ENCODE assay signal across 8 mouse cellular contexts in genomic region chr10:128455280-128455679, GRCm38 (mm10). TPM values are rescaled to one million over a fixed set of nuclear protein-coding genes. Genes with fewer than 3 reads are reported as not detected.
DNase-seq lines count a peak whose midpoint lies in the region; ATAC-seq lines count a peak whose summit lies in the region.

No protein-coding gene starts in this region.

- H3K9ac ChIP-seq in hindbrain, embryonic 16.5 days (ENCODE audit: low read depth, low read length) = no peak overlapping the region

- H3K4me2 ChIP-seq in hindbrain, embryonic 16.5 days (ENCODE audit: low read length) = peak overlapping the region; percentile 30

- H3K27ac ChIP-seq in hindbrain, embryonic 16.5 days (ENCODE audit: low read depth, low read length) = no peak overlapping the region

- peak; percentile 70 for DNase-seq in cerebellum, adult 11 months
- DNase-seq in cerebellum, postnatal 14 days = peak; percentile 87 to 91
- DNase-seq in gastrocnemius, adult 18-20 months (ENCODE audit: low spot score) = peak; percentile 84
- peak; percentile 75 to 83 for DNase-seq in left cerebral cortex, postnatal 14 days (ENCODE audit: low spot score in 2 of 2)
- peak; percentile 77 to 84 for DNase-seq in right cerebral cortex, postnatal 10 days (ENCODE audit: low spot score in 2 of 2)

- H3K9me3 ChIP-seq in hindbrain, embryonic 16.5 days (ENCODE audit: control insufficient read depth, low read length) = no peaks in the 10 kb centered on the region

- no peak overlapping the region for H3K4me3 ChIP-seq in hindbrain, embryonic 16.5 days (ENCODE audit: low read length)

- WGBS in hindbrain, embryonic 16.5 days = 5% methylated on average over 6 of the region's 6 CpGs

- H3K4me1 ChIP-seq in hindbrain, embryonic 16.5 days (ENCODE audit: control insufficient read depth, insufficient read depth, low read depth, low read length) = no peaks in the 10 kb centered on the region; the same call in 1 of the 2 replicates

- H3K36me3 ChIP-seq in hindbrain, embryonic 16.5 days (ENCODE audit: control insufficient read depth, insufficient read depth, low read length) = no peaks in the 10 kb centered on the region

- ATAC-seq in cerebellum, adult (ENCODE audit: insufficient number of reproducible peaks, low FRiP score, low TSS enrichment) = no peak
- ATAC-seq in hindbrain, embryonic 16.5 days = no peak
- ATAC-seq in megakaryocyte-erythroid progenitor cell, adult 5-6 weeks (replicated peaks; ENCODE audit: low FRiP score, low TSS enrichment, poor library complexity, severe bottlenecking) = peak; percentile 18; the same call in 1 of the 2 replicates

- intact Hi-C loops in left cerebral cortex, postnatal 14 days (cut with DNase I) = loop anchor here (5.0 to 10.0 kb wide), 2 partner anchors 88 to 120 kb away; partner anchors contain the start of genes Coq10a and Cs

- H3K27me3 ChIP-seq in hindbrain, embryonic 16.5 days (replicated peaks; ENCODE audit: control insufficient read depth, insufficient read depth, low read length) = no peaks in the 10 kb centered on the region

RNA-seq across cellular contexts. Expression of gene Smarcc2, which starts 3.8 kb away (rescaled TPM):
- total RNA-seq in gastrocnemius, adult 18-20 months (2021) = 10 to 100 TPM; 44.1 to 49.5 TPM
- polyA plus RNA-seq in hindbrain, embryonic 16.5 days (2015; fragmentation: Nextera tagmentation; extraction: Ambion mirVana) = 136 and 168 TPM in 2 replicates
- 100 to 1,000 TPM; 199 to 211 TPM for total RNA-seq in left cerebral cortex, postnatal 14 days (2021)
- total RNA-seq in megakaryocyte-erythroid progenitor cell, adult 5-6 weeks (2014; fragmentation: Nextera tagmentation) = 98.5 and 119 TPM in 2 replicates
- 62.9 and 73.3 TPM in 2 replicates for total RNA-seq in megakaryocyte-erythroid progenitor cell, adult 5-6 weeks (2017)

RNA-seq across cellular contexts. Expression of gene Myl6, which starts 38.7 kb away (rescaled TPM):
- 100 to 1,000 TPM; 150 to 187 TPM for total RNA-seq in gastrocnemius, adult 18-20 months (2021)
- polyA plus RNA-seq in hindbrain, embryonic 16.5 days (2015; fragmentation: Nextera tagmentation; extraction: Ambion mirVana) = 946 and 1,028 TPM in 2 replicates
- 100 to 1,000 TPM; 606 to 662 TPM for total RNA-seq in left cerebral cortex, postnatal 14 days (2021)
- total RNA-seq in megakaryocyte-erythroid progenitor cell, adult 5-6 weeks (2014; fragmentation: Nextera tagmentation) = 655 and 828 TPM in 2 replicates
- 663 and 819 TPM in 2 replicates for total RNA-seq in megakaryocyte-erythroid progenitor cell, adult 5-6 weeks (2017)

RNA-seq across cellular contexts. Expression of gene Myl6b, which starts 43.2 kb away (rescaled TPM):
- 10 to 100 TPM in 1 of 2 experiments, 1 to 10 TPM in 1; 9.0 to 28.2 TPM for total RNA-seq in gastrocnemius, adult 18-20 months (2021)
- polyA plus RNA-seq in hindbrain, embryonic 16.5 days (2015; fragmentation: Nextera tagmentation; extraction: Ambion mirVana) = 6.7 and 7.1 TPM in 2 replicates
- 10 to 100 TPM; 19.1 to 21.7 TPM for total RNA-seq in left cerebral cortex, postnatal 14 days (2021)
- 3.7 and 6.3 TPM in 2 replicates for total RNA-seq in megakaryocyte-erythroid progenitor cell, adult 5-6 weeks (2014; fragmentation: Nextera tagmentation)
- total RNA-seq in megakaryocyte-erythroid progenitor cell, adult 5-6 weeks (2017) = 0.56 TPM in 1 of 2 replicates, not detected in the other

RNA-seq across cellular contexts. Expression of gene Rnf41, which starts 43.8 kb away (rescaled TPM):
- total RNA-seq in gastrocnemius, adult 18-20 months (2021) = 10 to 100 TPM; 12.7 to 13.2 TPM
- polyA plus RNA-seq in hindbrain, embryonic 16.5 days (2015; fragmentation: Nextera tagmentation; extraction: Ambion mirVana) = 96.7 and 98.3 TPM in 2 replicates
- 10 to 100 TPM; 75.0 to 77.2 TPM for total RNA-seq in left cerebral cortex, postnatal 14 days (2021)
- total RNA-seq in megakaryocyte-erythroid progenitor cell, adult 5-6 weeks (2014; fragmentation: Nextera tagmentation) = 20.9 and 21.6 TPM in 2 replicates
- 8.8 and 12.9 TPM in 2 replicates for total RNA-seq in megakaryocyte-erythroid progenitor cell, adult 5-6 weeks (2017)

RNA-seq across cellular contexts. Expression of gene Nabp2, which starts 44.0 kb away (rescaled TPM):
- 10 to 100 TPM; 61.0 to 65.2 TPM for total RNA-seq in gastrocnemius, adult 18-20 months (2021)
- 126 and 150 TPM in 2 replicates for polyA plus RNA-seq in hindbrain, embryonic 16.5 days (2015; fragmentation: Nextera tagmentation; extraction: Ambion mirVana)
- 10 to 100 TPM; 88.3 to 92.5 TPM for total RNA-seq in left cerebral cortex, postnatal 14 days (2021)
- 63.0 and 130 TPM in 2 replicates for total RNA-seq in megakaryocyte-erythroid progenitor cell, adult 5-6 weeks (2014; fragmentation: Nextera tagmentation)
- total RNA-seq in megakaryocyte-erythroid progenitor cell, adult 5-6 weeks (2017) = 54.4 and 98.8 TPM in 2 replicates
